Mouse (Mus musculus): ENCODE results near the gene D330045A20Rik.
"Not testable (repeated sequence)": the region's sequence is repeated elsewhere in the genome, so short reads cannot be mapped to it uniquely, and the experiment has no call there.

The D330045A20Rik gene

GRCm38 (mm10) chrX:139480022-139480894 is at the start of gene D330045A20Rik:
Gene D330045A20Rik (plus strand): TSS chrX:139480367.
- DNase-seq = peak; percentile 35 to 52

GRCm38 (mm10) chrX:139432550-139432949 is 47.6 kb upstream of the D330045A20Rik start:
- DNase-seq = no peak

- no peak for DNase-seq
Observed at GRCm38 (mm10) chrX:139435202-139435601, 45.0 kb upstream of the D330045A20Rik start.

- not testable (repeated sequence) for DNase-seq
Observed at GRCm38 (mm10) chrX:139441057-139441456, 39.1 kb upstream of the D330045A20Rik start.

GRCm38 (mm10) chrX:139456812-139457211 is 23.4 kb upstream of the D330045A20Rik start:
- DNase-seq = no peak

GRCm38 (mm10) chrX:139482083-139482482 is 1.9 kb downstream of the D330045A20Rik start:
- no peak for DNase-seq

- DNase-seq = no peak
Observed at GRCm38 (mm10) chrX:139484974-139485373, 4.8 kb downstream of the D330045A20Rik start.

- no peak for DNase-seq
Observed at GRCm38 (mm10) chrX:139516156-139516555, 36.0 kb downstream of the D330045A20Rik start.

- no peak for DNase-seq
Observed at GRCm38 (mm10) chrX:139519251-139519650, 39.1 kb downstream of the D330045A20Rik start.

- no peak for DNase-seq
Observed at GRCm38 (mm10) chrX:139524303-139525091, 44.3 kb downstream of the D330045A20Rik start.

- no peak for DNase-seq
Observed at GRCm38 (mm10) chrX:139525724-139526123, 45.6 kb downstream of the D330045A20Rik start.

- DNase-seq = no peak
Observed at GRCm38 (mm10) chrX:139526984-139527383, 46.8 kb downstream of the D330045A20Rik start.

- no peak for DNase-seq
Observed at GRCm38 (mm10) chrX:139529678-139530077, 49.5 kb downstream of the D330045A20Rik start.

GRCm38 (mm10) chrX:139532293-139532692 is 52.1 kb downstream of the D330045A20Rik start:
- DNase-seq = no peak

- DNase-seq = no peak
Observed at GRCm38 (mm10) chrX:139537641-139538397, 57.7 kb downstream of the D330045A20Rik start.

GRCm38 (mm10) chrX:139543726-139544125 is 63.6 kb downstream of the D330045A20Rik start:
- no peak for DNase-seq

GRCm38 (mm10) chrX:139550456-139550855 is 70.3 kb downstream of the D330045A20Rik start:
- no peak for DNase-seq

GRCm38 (mm10) chrX:139552090-139552489 is 71.9 kb downstream of the D330045A20Rik start:
- no peak for DNase-seq

- no peak for DNase-seq
Observed at GRCm38 (mm10) chrX:139562255-139562924, 82.2 kb downstream of the D330045A20Rik start.

- no peak for DNase-seq
Observed at GRCm38 (mm10) chrX:139562925-139563461, 82.8 kb downstream of the D330045A20Rik start, which contains the start of gene Rnf128. Gene Rnf128 (plus strand): TSS chrX:139563316.

GRCm38 (mm10) chrX:139570054-139570453 is 89.9 kb downstream of the D330045A20Rik start:
- no peak for DNase-seq

Data from cerebellum, postnatal 10 days (tissue).